Mouse (Mus musculus) WW6 (cell line): ENCODE data around the gene Ap1s3.
"Not testable (repeated sequence)": the region's sequence is repeated elsewhere in the genome, so short reads cannot be mapped to it uniquely, and the experiment has no call there.

Source experiments
- DNase-seq: peaks from one replicate; pipeline ENCODE4 v3.0.0-alpha.2; 2013; ENCODE audit warnings: low read depth, low spot score

The Ap1s3 gene

DNA sequence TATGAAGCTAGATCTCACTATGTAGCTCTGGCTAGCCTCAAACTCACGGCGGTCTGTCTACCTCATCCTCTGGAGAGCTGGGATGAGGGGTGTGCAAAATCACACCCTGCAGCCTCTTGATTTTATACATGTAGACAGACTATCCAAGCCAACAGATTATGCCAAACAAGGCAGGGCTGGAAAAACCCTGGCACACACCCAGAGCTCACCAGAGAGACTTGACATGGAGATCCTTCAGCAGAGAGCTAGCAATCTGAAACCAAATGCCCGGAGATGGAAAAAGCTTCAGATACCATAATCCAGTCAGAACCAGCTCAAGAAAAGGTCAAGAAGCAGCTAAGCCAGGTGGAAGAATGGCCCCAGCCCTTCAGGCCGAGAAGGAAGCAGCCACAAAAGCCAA is 6.9 kb downstream of the Ap1s3 start:
- DNase-seq: no peak

DNA sequence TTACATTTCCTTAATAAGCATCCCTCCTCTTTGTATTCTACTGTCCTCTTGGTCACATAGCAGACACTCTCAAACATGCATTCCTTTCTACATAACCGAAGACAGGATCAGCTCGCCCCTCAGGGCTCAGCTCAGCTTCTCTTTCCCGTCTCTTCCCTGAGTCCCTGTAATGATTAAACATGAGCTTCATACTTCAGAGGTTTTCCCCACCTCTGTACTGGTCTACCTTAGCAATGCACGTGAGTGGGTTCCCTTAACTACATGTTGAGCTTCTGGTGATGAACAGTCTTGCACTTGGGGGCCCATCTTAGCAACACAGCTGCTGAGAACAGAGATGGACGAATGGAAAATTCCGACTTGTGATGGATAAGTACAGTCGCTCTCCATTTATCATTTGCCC is 12.2 kb downstream of the Ap1s3 start:
- no peak for DNase-seq

DNA sequence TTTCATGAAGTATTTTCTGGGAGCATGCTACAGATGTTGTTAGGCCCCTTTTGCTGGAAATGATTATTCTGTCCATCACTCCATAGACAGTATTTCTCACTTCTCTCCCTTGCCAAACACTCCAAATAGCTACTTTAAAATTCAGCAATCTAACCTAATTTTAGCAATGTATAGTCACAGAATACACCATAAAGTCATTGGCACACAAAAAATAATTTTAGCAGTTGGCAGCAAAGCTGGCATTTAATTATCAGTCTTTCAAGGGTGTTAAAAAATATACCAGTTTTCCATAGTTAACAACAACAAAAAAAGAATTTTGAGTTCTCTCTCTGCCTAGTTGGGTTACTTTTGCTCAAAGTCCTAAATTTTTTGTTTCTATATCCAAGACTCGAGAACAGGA is 14.4 kb downstream of the Ap1s3 start:
- no peak for DNase-seq

DNA sequence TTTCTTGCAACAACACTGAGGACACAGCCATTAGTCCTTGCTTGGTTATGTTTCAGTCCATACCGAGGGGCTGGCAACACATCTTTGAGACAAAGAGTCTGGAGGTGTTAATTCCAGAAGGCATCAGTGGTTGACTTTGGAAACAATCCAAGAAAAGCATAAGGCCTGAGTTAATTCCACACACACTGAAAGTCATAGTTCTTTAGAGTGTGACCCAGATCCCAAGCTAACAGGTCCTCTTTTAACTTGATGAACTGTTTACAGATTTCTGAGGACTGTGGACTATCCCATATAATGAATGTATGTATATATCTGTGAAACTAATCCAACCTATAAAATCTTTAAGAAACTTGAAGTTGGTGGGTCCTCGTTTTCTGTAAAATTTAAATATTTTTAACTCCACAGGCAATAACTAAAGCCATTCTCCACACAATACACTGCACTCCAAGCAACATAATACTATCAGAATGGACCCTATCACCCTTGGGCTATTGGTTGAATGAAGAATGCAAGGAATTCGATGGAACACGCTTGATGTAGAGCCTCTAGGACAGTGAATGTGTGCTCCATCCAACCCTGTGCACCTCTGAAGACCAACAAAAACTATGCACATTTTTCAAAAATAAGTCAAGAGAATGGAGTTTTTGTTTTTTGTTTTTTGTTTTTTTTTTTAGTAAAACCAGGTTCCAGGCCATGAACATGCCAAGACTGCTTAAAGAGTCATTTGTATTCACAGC is 15.8 kb downstream of the Ap1s3 start:
- DNase-seq: no peak

DNA sequence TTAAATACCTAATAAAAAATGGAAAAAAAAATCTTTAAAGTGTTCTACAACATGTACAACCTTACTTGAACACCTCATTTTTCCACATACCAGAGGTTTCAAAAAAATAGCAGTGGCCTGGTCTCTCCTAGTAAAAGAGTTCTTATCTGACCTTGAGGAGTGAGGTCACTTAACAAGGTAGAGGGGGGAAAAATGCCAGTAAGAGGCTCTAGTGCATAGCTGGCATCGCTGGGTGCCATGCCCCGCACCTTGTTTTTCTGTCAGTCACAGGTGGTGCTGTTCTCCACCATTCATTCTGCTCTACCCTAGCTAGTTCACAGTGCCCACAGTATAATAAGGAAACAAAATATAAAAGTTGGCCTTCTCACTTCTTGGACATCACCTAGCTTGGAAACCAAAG is 16.8 kb downstream of the Ap1s3 start:
- no peak for DNase-seq

DNA sequence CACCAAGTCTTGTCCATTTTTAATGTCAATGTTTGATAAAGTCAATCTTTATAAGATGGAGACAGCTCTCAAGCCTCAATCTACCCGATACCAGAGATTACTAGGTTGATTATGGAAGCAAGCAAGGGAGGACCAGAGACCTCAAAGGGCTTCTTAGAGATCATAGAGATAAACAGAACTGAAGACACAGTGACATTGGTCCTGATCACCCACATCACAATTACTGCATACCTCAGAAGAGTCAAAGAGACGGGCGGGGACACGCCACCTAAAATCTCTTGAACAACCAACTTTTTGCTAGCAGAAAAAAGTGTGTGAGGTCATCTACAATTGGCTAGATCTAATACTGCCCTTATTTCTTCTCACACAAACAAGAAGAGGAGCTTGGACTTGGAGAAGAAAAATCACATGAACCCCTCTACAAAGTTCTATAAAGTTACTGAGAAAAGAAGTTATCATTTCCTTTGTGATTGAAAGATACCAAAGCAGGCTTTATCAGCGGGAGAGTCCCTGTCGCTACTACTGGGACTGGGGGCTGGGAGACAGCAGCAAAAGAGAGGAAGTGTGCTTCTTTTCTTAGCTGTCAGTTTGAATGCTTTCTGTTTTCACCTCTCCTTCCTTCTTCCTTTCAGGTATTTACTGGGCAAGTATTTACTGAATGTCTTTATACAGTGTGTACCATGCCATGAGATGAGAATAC is 28.2 kb downstream of the Ap1s3 start:
- no peak for DNase-seq

DNA sequence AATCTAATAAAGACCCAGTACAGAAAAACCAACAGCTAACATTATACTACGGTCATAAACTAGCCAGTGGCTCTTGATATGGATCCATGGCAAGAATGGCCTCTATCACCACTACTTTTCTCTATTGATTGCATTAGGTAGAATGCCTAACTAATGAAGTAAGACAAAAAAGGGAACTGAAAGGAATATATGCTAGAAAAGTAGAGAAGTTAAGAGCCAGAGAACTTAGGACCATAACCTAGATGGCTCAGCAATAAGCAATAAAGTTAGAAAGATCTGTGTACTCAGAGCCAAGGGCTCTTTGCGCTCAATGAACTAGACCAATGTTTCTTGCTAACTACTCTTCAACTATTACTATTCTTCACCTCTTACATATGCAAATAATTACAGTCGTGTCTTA is 29.1 kb downstream of the Ap1s3 start:
- no peak for DNase-seq

DNA sequence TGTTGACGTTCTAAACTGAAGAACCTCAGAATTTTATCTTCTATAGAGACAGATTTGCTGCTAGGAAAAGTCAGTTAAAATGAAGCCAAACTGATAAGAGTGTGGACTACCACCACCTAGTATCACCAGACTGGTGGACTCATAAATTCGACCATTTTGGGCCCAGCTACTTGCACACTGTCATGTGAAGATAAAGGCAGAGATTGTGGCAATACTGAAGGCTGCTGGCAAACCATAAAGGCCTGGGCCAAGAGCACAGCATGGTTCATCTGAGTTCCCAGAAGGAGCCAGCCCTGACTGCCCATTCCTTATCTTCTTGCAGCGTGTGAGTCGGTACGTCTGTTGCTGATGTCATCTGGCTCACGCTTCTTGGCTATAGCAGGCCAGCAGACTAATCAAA is 30.4 kb downstream of the Ap1s3 start:
- no peak for DNase-seq

DNA sequence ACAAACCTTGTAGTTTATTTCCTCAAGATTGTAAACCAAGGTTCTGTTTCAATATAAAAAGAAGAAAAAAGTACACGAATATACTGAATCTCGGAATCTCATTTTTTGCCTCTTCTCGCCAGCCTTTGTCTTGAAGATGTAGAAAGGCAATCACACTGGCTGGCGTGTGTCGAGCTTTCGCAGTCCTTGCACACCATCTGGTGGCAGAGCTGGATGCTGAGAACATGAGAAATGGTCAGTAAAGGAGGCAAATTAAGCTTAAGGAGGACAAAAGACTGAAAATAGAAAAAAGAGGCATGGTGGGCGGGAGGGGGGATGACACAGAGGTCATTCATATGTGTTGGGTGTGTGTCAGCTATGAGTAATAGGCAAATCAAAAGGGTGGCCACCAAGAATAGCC is 31.6 kb downstream of the Ap1s3 start:
- DNase-seq: no peak

DNA sequence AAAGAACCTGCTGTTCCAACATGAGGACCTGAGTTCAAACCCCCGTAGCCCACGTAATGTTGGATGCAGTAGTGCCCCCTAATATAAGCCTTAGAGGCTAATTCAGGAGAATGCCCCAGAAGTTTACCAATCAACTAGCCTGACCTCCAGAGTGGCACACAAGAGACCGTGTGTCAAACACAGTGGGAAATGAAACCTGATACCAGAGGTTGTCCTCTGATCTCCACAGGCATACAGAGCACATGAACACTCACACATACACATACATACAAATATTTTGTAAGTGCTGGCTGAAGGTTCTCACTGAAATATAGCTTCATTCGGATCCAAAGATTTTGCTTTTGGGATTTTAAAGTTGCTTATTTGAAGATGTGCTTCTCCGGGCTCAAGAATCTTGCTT is 32.1 kb downstream of the Ap1s3 start:
- no peak for DNase-seq

DNA sequence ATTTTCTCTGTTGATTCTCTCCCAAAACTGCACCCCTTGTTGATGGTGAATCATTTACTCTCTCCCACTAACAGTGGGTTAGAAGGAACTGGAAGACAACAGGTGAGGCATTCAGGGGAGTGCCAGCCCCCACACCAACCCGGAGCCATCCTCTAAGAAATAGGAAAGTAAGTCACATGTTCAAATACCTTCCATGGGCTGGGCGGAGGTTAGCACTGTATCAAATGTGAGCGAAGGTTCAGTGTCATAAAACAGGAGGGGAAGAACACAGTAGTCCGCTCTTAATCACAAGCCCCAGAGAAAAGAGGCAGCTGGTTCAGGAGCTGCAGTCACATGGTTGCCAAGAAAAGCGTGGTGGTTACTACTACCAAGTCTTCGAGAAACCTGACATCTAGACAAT is 32.7 kb downstream of the Ap1s3 start:
- DNase-seq: no peak

DNA sequence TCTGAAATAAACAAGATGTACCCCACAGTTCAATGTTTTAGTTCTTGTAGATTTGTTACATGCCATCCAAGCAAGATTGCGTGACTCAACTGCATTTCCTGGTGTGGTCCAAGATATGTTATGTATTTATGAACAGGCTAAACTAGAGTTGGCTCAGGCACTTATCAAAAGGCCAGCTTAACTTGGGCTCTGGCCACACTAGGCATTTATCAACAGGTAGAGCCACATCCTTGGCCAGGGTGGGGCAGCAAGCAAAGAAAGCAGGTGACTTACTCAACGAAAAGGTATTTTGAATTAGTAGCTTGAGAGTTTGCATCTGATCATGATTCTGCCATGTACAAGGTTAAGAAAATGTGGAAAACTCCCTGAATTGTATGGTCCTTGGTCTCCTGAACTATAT is 34.0 kb downstream of the Ap1s3 start:
- DNase-seq: no peak

DNA sequence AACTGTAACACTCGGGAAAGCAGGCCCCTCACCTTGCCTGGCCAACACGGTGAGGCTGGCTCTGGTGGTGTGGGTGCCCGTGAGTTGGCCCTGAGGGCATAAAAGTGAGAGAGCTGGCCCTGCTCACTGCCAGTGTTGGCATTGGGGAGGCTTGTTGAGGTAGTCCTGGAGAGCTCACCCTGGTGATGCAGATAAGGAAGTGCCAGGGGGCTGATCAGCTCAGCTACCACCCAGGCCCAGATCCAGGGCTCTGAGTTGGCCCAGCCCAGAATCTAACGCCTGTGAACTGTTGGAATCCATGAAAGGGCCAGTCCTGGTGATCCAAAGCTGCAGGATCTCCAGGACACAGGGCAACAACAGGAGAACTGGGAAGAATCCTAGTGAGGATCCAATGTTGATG is 40.3 kb downstream of the Ap1s3 start:
- DNase-seq: no peak

DNA sequence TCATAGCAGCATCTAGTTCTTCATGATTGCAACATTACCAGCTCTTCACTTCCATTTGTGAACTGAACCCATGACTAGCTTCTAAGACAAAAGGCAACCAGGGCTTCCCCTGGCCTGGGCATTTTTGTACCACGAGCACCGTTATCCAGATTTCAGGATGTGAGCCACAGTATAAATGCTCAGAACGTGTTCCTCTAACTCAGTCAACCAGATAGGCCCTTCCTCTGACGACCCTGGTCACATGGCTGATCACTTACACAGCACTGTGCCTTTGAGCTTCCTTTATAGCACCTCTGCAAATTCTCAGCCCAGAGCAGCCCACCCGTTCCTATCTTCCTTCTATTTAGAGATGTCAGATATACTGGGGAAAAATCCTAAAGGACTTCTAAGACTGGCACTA is 42.0 kb downstream of the Ap1s3 start:
- no peak for DNase-seq

DNA sequence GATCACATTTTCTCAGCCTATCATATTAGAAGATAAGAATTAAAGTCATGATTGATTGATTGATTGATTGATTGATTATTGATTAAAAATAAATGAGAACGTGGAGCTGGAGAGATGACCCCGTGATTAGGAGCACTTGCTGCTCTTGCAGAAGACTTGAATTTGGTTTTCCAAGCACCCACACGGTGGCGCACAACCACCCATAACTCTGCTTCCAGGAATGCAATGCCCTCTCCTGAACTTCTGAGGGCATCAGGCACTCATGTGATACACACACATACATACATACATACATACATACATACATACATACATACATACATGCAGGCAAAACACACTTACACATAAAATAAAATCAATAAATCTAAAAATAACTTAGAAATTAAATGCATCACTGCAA is 45.6 kb downstream of the Ap1s3 start:
- DNase-seq: no peak

DNA sequence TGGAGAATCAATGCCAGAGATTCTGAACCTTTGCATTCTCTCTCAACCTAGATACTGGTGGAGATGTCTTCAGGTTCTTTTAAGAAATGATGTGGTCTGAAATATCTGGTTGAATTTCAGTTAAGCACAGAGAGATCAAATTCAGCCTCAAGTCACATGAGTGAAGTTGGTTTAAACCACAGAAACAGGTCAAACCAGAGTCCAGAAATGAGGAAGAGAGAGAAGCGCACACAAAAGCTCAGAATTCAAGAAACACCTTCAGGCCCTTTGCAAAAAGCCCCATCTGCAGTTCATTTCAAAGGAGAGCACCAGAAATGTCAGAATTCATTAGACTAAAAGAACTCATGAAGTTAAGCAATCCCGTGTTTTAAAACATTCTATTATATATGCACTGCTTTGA is 52.3 kb downstream of the Ap1s3 start:
- DNase-seq: no peak

DNA sequence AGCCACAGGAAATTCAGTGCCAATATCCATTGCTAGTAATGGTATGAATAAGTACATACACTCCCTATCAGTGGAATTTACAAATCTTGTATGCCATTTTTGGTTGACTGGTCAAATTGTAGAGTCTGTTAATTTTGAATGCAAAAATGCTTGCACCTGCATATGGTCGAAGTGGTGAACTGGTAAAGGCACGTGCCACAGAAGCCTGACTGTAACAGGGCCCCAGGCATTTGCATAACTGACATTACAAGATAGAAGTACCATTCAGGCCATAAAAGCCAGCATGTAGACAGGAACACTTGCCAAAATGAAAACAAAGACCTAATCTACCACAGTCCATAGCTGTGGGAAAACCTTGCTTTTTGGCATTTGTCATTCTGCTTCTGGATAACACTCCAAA is 55.3 kb downstream of the Ap1s3 start:
- DNase-seq: no peak

DNA sequence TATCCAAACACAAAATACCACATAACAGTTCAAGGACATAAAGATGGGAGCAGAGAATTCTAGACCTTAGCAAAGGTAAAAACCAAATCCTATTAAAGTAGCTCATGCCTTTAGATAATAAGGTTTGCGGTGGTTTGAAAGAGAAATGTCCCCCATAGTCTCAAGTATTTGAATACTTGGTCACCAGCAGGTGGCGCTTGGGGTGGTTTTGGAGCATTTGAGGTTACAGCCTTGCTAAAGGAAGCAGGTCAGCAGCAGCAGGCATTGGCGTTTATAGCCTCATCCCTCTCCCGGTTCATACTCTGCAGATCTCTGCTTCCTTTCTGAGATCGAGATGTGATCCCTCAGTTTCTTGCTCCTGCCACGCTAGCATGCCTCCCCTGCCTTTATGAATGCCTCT is 57.3 kb downstream of the Ap1s3 start:
- peak; percentile 16 for DNase-seq

DNA sequence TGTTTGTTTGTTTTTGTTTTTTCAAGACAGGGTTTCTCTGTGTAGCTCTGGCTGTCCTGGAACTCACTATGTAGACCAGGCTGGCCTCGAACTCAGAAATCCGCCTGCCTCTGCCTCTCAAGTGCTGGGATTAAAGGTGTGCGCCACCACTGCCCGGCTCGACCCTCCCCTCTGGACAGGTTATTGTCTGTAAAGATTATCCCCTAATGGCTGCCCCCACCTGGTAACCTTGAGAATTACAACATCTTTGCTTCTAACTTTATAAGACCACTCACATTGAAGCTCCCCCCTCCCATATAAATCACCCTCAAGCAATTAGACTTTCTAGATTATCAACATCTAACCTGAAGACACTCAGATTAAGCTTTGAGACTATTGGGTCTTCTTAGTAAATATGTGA is 60.5 kb downstream of the Ap1s3 start:
- not testable (repeated sequence) for DNase-seq

DNA sequence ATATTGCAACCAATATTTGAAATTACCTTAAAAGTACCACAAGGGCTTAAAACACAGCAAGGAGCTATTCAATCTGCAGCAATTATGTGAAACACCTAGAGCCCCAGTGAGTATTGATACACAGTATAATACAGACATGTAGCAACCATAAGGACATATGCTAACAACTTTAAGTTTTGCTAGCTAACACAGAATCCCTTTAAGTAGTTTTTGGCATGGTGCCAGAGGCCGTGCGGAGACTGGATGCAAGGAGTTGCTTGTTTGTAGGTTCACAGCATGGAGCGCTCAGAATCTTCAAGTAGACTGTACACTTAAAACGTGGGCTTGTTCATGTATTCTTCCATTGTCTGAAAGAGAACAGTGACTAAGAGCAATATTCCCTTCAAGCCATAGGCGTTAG is 62.9 kb downstream of the Ap1s3 start:
- DNase-seq: not testable (repeated sequence)

DNA sequence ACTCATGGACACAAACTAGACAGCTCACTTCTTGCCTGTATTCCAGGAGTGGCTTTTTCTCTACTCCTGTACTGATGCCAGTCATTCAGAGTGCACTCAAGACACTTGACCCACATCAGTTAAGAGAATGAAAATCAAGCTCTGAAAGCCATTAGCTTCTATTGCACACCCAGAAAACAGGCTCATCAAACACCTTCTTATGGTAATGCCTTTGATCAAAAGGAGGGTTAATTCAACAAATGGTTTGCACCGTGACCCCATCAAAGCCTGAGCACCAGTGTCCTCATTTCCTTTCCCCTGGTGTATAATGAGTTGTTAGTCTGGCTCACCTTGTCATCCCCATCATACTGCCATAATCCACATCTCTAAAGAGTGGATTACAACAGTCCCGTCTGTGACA is 69.3 kb downstream of the Ap1s3 start:
- no peak for DNase-seq

DNA sequence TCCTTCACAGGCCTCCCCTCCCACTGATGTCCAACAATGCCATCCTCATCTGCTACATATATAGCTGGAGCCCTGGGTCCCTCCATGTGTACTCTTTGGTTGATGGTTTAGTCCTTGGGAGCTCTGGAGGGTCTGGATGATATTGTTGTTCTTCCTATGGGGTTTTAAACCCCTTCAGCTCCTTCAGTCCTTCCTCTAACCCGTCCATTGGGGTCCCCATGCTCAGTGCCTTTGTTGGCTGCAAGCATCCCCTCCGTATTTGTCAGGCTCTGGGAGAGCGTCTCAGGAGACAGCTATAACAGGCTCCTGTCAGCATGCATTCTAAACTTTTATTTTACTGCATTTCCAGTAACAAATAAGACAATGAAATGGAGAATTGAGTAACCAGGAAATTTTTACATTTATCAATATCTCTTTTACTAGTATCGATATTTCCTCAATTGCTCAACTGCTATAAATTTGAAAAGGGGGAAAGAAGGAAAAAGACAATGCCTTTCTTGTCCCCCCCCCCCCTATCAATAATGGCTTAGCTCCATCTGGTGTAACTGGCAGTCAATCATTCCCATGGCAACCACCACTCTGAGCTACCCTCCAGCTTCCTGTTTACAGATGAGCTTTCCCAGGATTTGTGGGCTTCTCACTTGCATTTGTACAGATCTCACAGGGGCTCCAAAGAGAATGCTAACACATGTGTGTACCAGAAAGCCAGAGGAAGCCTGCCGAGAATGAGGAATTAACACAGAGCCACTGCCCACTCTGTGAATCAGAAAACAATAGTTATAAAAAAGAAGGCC is 73.2 kb downstream of the Ap1s3 start:
- no peak for DNase-seq
